Mouse (Mus musculus) intestine, embryonic 14.5 days (tissue): ENCODE data around the gene Fxyd7. TPM values are rescaled to one million over a fixed set of nuclear protein-coding genes. Genes with fewer than 3 reads are reported as not detected.

Source experiments
- ATAC-seq: fragments of 200-750 bp; cut with Nextera tagmentation; replicated peaks from 2 replicates; pipeline ENCODE4 v1.8.0; 2017; ENCODE audit warnings: low read depth, moderate number of reproducible peaks, moderate TSS enrichment, moderate library complexity; ENCODE audit not compliant: low FRiP score, low TSS enrichment
- DNase-seq: peaks from one replicate; pipeline ENCODE4 v3.0.0-alpha.2; 2018; ENCODE audit warnings: low spot score
- H3K27ac ChIP-seq: fragments of 300-500 bp; sonication (generic); 2 replicates; pipeline ENCODE4 v1.5.1; 2014; ENCODE audit warnings: low read depth, mild to moderate bottlenecking, control low read depth
- H3K27me3 ChIP-seq: fragments of 300-500 bp; sonication (generic); replicated peaks from 2 replicates; pipeline ENCODE4 v1.6.1; 2014; ENCODE audit warnings: low read length, control low read depth; ENCODE audit not compliant: control insufficient read depth, insufficient read depth
- H3K36me3 ChIP-seq: fragments of 300-500 bp; sonication (generic); 2 replicates; pipeline ENCODE4 v1.6.1; 2014; ENCODE audit warnings: low read length, control low read depth; ENCODE audit not compliant: control insufficient read depth, insufficient read depth
- H3K4me1 ChIP-seq: fragments of 300-500 bp; sonication (generic); replicated peaks from 2 replicates; pipeline ENCODE4 v1.6.1; 2014; ENCODE audit warnings: low read length, control low read depth, mixed read lengths; ENCODE audit not compliant: control insufficient read depth, insufficient read depth
- H3K4me2 ChIP-seq: fragments of 300-500 bp; sonication (generic); 2 replicates; pipeline ENCODE4 v1.6.1; 2014; ENCODE audit warnings: low read length
- H3K4me3 ChIP-seq: fragments of 300-500 bp; sonication (generic); 2 replicates; pipeline ENCODE4 v1.5.1; 2014; ENCODE audit warnings: low read depth, low read length, control low read depth, mixed read lengths
- H3K9ac ChIP-seq: fragments of 300-500 bp; sonication (generic); 2 replicates; pipeline ENCODE4 v1.6.1; 2014; ENCODE audit warnings: mild to moderate bottlenecking, low read length
- H3K9me3 ChIP-seq: fragments of 300-500 bp; sonication (generic); 2 replicates; pipeline ENCODE4 v1.6.1; 2016; ENCODE audit warnings: low read length, control low read depth; ENCODE audit not compliant: control insufficient read depth
- WGBS: fragments of 180-500 bp; shearing (Covaris S2); extraction: QIAGEN DNeasy Blood & Tissue Kit; methylation state at CpG from one replicate; pipeline ENCODE4 v1.1.7; 2014; 5-methylcytosine and 5-hydroxymethylcytosine counted together
- polyA plus RNA-seq: library from polyadenylated mRNA; unstranded; fragments of >200 nt; fragmentation: Nextera tagmentation; extraction: Ambion mirVana; gene quantifications from 2 replicates; pipeline ENCODE4 v1.2.1, GENCODE M21; 2014

The Fxyd7 gene
- polyA plus RNA-seq, 1 experiment from 2014 or later: 23.0 TPM

- H3K27ac ChIP-seq: no peak overlapping the region
- ATAC-seq (no peak), DNase-seq (no peak)
- H3K27me3 ChIP-seq: peaks cover 17% of the 10 kb centered on the region
- peaks cover 27% of the 10 kb centered on the region for H3K4me1 ChIP-seq
- H3K4me3 ChIP-seq: no peak overlapping the region
- no peaks in the 10 kb centered on the region for H3K36me3 ChIP-seq
- no peak overlapping the region for H3K4me2 ChIP-seq
- no peaks in the 10 kb centered on the region for H3K9me3 ChIP-seq
- no peak overlapping the region for H3K9ac ChIP-seq
- 71% methylated on average over 5 of the region's 5 CpGs for WGBS
Observed at GRCm38 (mm10) chr7:31057730-31058129, 6.5 kb upstream of the Fxyd7 start.

DNA sequence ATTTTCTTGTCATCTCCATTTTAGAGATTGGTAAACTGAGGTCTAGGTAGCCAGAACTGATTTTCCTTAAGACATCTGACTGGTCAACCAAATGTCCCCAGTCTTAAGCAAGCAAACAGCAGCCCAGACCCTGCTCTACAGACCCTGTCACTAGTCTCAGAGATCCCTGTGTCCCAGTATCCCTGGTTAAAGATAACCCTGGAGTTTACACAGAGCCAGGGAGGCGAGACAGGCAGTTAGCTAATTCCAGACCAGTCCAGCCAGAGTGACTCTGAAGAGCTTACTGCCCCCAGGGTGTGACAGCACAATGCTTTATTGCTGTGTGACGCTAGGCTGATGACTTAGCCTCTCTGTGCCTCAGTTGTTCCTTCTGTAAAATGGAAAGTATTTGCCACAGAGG lies 5.8 kb upstream of the Fxyd7 start, which contains the start of gene Fxyd1:
Fxyd1 (minus strand) TSS at position 129 of the 400 bp plus-strand sequence.
- Histone ChIP-seq H3K9me3 (no peaks in the 10 kb centered on the region), H3K4me3 (no peak within 1 kb of the TSS), H3K4me1 (peaks cover 32% of the 10 kb centered on the region), H3K4me2 (no peak within 1 kb of the TSS), H3K27me3 (peaks cover 24% of the 10 kb centered on the region), H3K27ac (no peak within 1 kb of the TSS), H3K9ac (no peak within 1 kb of the TSS), H3K36me3 (no peaks in the 10 kb centered on the region)
- no peak for DNase-seq
- 71% methylated on average over 2 of the region's 2 CpGs for WGBS
- ATAC-seq: no peak

DNA sequence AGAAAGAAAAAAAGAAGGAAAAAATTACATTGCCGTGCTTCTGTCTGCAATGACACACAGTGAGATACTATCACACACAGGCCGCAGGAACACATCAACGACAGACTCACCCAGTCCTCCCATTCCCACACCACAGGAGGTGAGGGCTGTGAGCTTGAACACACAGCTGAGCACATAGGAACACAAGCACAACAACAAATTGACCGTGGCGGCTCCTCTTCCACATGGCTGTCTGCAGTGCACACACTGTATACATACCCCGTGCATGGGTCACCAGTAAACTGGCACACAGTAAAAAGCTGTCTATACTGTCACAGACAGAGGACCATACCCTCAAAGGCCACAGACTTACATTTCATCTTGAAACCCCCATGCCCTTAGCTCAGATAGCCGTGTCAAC lies 5.2 kb upstream of the Fxyd7 start:
- Histone ChIP-seq H3K27me3 (peaks cover 30% of the 10 kb centered on the region), H3K36me3 (no peaks in the 10 kb centered on the region), H3K9me3 (no peaks in the 10 kb centered on the region), H3K4me2 (no peak overlapping the region), H3K4me3 (no peak overlapping the region), H3K27ac (no peak overlapping the region), H3K9ac (no peak overlapping the region), H3K4me1 (peaks cover 36% of the 10 kb centered on the region)
- 75% methylated on average over 7 of the region's 7 CpGs for WGBS
- no peak for ATAC-seq
- DNase-seq: no peak

DNA sequence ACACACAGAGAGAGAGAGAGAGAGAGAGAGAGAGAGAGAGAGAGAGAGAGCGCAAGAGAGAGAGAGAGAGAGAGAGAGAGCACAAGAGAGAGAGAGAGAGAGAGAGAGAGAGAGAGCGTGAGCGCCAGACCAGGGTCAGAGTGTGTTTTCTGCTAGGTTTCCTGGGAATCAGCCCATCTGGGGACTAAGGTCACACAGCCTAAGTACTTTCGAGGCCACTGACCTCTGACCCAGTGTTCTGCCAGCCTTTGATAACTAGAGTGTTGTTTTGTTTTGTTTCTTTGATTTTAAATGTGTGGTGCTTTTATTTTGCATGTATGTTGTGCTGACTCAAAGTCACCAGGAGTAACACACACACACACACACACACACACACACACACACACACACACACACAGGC lies 4.6 kb upstream of the Fxyd7 start:
- DNase-seq: no peak
- H3K36me3 ChIP-seq: no peaks in the 10 kb centered on the region
- ATAC-seq: no peak
- H3K9me3 ChIP-seq: no peaks in the 10 kb centered on the region
- H3K27ac ChIP-seq: no peak overlapping the region
- peaks cover 36% of the 10 kb centered on the region for H3K27me3 ChIP-seq
- 26% methylated on average over 3 of the region's 4 CpGs for WGBS
- H3K4me3 ChIP-seq: no peak overlapping the region
- H3K4me1 ChIP-seq: peaks cover 41% of the 10 kb centered on the region
- H3K4me2 ChIP-seq: no peak overlapping the region
- no peak overlapping the region for H3K9ac ChIP-seq

GRCm38 (mm10) chr7:31055354-31055824 lies 4.1 kb upstream of the Fxyd7 start:
- Histone ChIP-seq H3K9me3 (no peaks in the 10 kb centered on the region), H3K36me3 (no peaks in the 10 kb centered on the region), H3K27ac (peak overlapping the region; percentile 43), H3K27me3 (peaks cover 41% of the 10 kb centered on the region), H3K4me3 (peak overlapping the region; percentile 28), H3K9ac (0 out of 2 replicates have a peak overlapping the region, but pooled peaks have one; percentile 6), H3K4me2 (peak overlapping the region; percentile 45), H3K4me1 (peaks cover 46% of the 10 kb centered on the region)
- ATAC-seq (peak; percentile 65), DNase-seq (peak; percentile 74)
- 9% methylated on average over 10 of the region's 10 CpGs for WGBS

DNA sequence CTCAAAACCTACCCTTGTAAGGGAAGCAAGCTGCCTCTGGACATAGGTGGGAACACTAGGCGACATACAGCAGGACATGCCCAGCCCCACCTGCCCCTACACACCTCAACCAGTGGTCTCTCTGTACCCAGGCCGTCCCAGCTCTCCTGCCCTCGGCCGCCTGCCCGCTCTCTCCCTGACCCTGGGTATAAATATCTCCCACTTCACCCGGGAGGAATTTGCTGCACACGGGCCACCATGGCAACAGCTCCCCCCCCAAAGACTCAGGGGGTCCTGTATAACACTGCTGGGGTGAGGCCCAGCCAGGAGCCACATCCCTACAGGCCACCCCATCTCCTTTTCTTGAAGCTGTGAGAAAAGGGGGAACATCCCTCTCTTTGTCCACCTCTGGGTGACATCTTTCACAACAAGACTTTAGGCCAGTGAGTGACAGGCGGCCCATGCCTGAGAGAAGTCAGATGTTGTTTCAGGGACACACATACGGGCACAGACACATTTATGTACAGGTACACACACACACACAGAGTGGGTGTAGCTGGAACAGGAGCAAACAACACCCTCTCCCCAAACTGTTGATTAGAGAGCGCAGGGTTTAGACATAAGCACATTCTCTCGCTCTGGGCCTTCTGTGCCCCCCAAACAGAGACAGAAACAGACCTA lies 3.5 kb upstream of the Fxyd7 start:
- H3K27me3 ChIP-seq: peaks cover 46% of the 10 kb centered on the region
- no peaks in the 10 kb centered on the region for H3K9me3 ChIP-seq
- DNase-seq (no peak), ATAC-seq (no peak)
- 40% methylated on average over 11 of the region's 11 CpGs for WGBS
- H3K4me2 ChIP-seq: peak overlapping the region; percentile 45
- H3K9ac ChIP-seq: 0 out of 2 replicates have a peak overlapping the region, but pooled peaks have one; percentile 6
- H3K27ac ChIP-seq: peak overlapping the region; percentile 43; the same call in 1 of the 2 replicates
- H3K36me3 ChIP-seq: no peaks in the 10 kb centered on the region
- peaks cover 51% of the 10 kb centered on the region for H3K4me1 ChIP-seq
- peak overlapping the region; percentile 28 for H3K4me3 ChIP-seq

- Histone ChIP-seq H3K27ac (no peak overlapping the region), H3K9me3 (no peaks in the 10 kb centered on the region), H3K4me3 (no peak overlapping the region), H3K9ac (no peak overlapping the region), H3K27me3 (peaks cover 52% of the 10 kb centered on the region), H3K36me3 (no peaks in the 10 kb centered on the region), H3K4me1 (peaks cover 56% of the 10 kb centered on the region), H3K4me2 (peak overlapping the region; percentile 45; the same call in 1 of the 2 replicates)
- DNase-seq (no peak), ATAC-seq (no peak)
- WGBS: 27% methylated on average over 10 of the region's 10 CpGs
Observed at GRCm38 (mm10) chr7:31053882-31054447, 2.7 kb upstream of the Fxyd7 start.

- peak overlapping the region; percentile 10; the same call in 1 of the 2 replicates for H3K4me3 ChIP-seq
- ATAC-seq: peak; percentile 40
- no peak overlapping the region for H3K9ac ChIP-seq
- 3% methylated on average over 34 of the region's 34 CpGs for WGBS
- H3K4me2 ChIP-seq: peak overlapping the region; percentile 41
- peaks cover 56% of the 10 kb centered on the region for H3K4me1 ChIP-seq
- no peaks in the 10 kb centered on the region for H3K36me3 ChIP-seq
- no peak overlapping the region for H3K27ac ChIP-seq
- H3K27me3 ChIP-seq: peaks cover 56% of the 10 kb centered on the region
- H3K9me3 ChIP-seq: no peaks in the 10 kb centered on the region
- DNase-seq: peak; percentile 72
Observed at GRCm38 (mm10) chr7:31052636-31053434, 1.6 kb upstream of the Fxyd7 start.
